Mouse (Mus musculus): ENCODE data around the gene Ehhadh.

The Ehhadh gene

GRCm38 (mm10) chr16:21735638-21736037 lies 52.0 kb downstream of the Ehhadh start:
- no peak for DNase-seq (ENCODE audit: low read depth, low spot score)

- DNase-seq (ENCODE audit: low read depth, low spot score): peak; percentile 64
These were observed 59.7 kb downstream of the Ehhadh start for GRCm38 (mm10) chr16:21727897-21728364.

GRCm38 (mm10) chr16:21727421-21727820 lies 60.2 kb downstream of the Ehhadh start:
- no peak for DNase-seq (ENCODE audit: low read depth, low spot score)

- DNase-seq (ENCODE audit: low read depth, low spot score): no peak
These were observed 63.3 kb downstream of the Ehhadh start for GRCm38 (mm10) chr16:21724261-21724660.

- no peak for DNase-seq (ENCODE audit: low read depth, low spot score)
These were observed 67.8 kb downstream of the Ehhadh start for GRCm38 (mm10) chr16:21719770-21720169.

- no peak for DNase-seq (ENCODE audit: low read depth, low spot score)
These were observed 73.1 kb downstream of the Ehhadh start for GRCm38 (mm10) chr16:21714516-21714915.

Data from R1 (cell line).